ENCODE assay signal across 11 mouse cellular contexts in genomic region chr4:41635906-41636305, GRCm38 (mm10). TPM values are rescaled to one million over a fixed set of nuclear protein-coding genes. Genes with fewer than 3 reads are reported as not detected.
DNase-seq lines count a peak whose midpoint lies in the region; ATAC-seq lines count a peak whose summit lies in the region.
"Had no signal": no experiment of that assay in that cellular context is flagged by ENCODE, and none has a peak within 500 bp of the region (broad histone marks: within the 10 kb centered on the region; RNA-seq: fewer than 3 reads in every experiment).

No protein-coding gene starts in this region.

- no peak overlapping the region for H3K9ac ChIP-seq in forebrain, embryonic 12.5 days
- H3K9ac ChIP-seq in intestine, embryonic 16.5 days (ENCODE audit: low read depth, low read length), result peak overlapping the region; percentile 12; the same call in 1 of the 2 replicates
- H3K9ac ChIP-seq in neural tube, embryonic 14.5 days (replicated peaks; ENCODE audit: low read depth, low read length), result 0 out of 2 replicates have a peak overlapping the region, but pooled peaks have one; percentile 7
- H3K9ac ChIP-seq: stomach, embryonic 15.5 days had no signal

- no peak for ATAC-seq in forebrain, embryonic 12.5 days (ENCODE audit: low FRiP score)
- ATAC-seq in intestine, embryonic 16.5 days, result no peak
- no peak for ATAC-seq in neural tube, embryonic 14.5 days (ENCODE audit: low read depth)
- no peak for ATAC-seq in megakaryocyte-erythroid progenitor cell, adult 5-6 weeks (replicated peaks; ENCODE audit: low FRiP score, low TSS enrichment, poor library complexity, severe bottlenecking)
- no peak for ATAC-seq in megakaryocyte, adult 5-6 weeks (ENCODE audit: poor library complexity, severe bottlenecking)

- peaks cover 19% of the 10 kb centered on the region for H3K36me3 ChIP-seq in forebrain, embryonic 10.5 days (replicated peaks)
- H3K36me3 ChIP-seq in forebrain, embryonic 12.5 days (replicated peaks), result peaks cover 8% of the 10 kb centered on the region
- no peaks in the 10 kb centered on the region for H3K36me3 ChIP-seq in intestine, embryonic 16.5 days (ENCODE audit: control insufficient read depth, insufficient read depth, low read length)
- H3K36me3 ChIP-seq in neural tube, embryonic 14.5 days (ENCODE audit: control insufficient read depth, insufficient read depth, low read length), result no peaks in the 10 kb centered on the region
- H3K36me3 ChIP-seq: stomach, embryonic 15.5 days had no signal

- H3K4me1 ChIP-seq in forebrain, embryonic 10.5 days, result peaks cover 91% of the 10 kb centered on the region
- peaks cover 77% of the 10 kb centered on the region for H3K4me1 ChIP-seq in forebrain, embryonic 12.5 days
- peaks cover 24% of the 10 kb centered on the region for H3K4me1 ChIP-seq in intestine, embryonic 16.5 days (ENCODE audit: control insufficient read depth, insufficient read depth, low read length)
- peaks cover 53% of the 10 kb centered on the region for H3K4me1 ChIP-seq in neural tube, embryonic 14.5 days (ENCODE audit: control insufficient read depth, insufficient read depth, low read length)

- no peaks in the 10 kb centered on the region for H3K9me3 ChIP-seq in forebrain, embryonic 10.5 days
- H3K9me3 ChIP-seq in forebrain, embryonic 12.5 days, result no peaks in the 10 kb centered on the region
- no peaks in the 10 kb centered on the region for H3K9me3 ChIP-seq in intestine, embryonic 16.5 days (ENCODE audit: control insufficient read depth, low read length)
- no peaks in the 10 kb centered on the region for H3K9me3 ChIP-seq in neural tube, embryonic 14.5 days (ENCODE audit: control insufficient read depth, low read length)
- H3K9me3 ChIP-seq: stomach, embryonic 15.5 days had no signal

- 57% methylated on average over 2 of the region's 2 CpGs for WGBS in forebrain, embryonic 10.5 days
- 64% methylated on average over 2 of the region's 2 CpGs for WGBS in forebrain, embryonic 12.5 days
- 54% methylated on average over 2 of the region's 2 CpGs for WGBS in intestine, embryonic 16.5 days
- WGBS in neural tube, embryonic 14.5 days, result 39% methylated on average over 2 of the region's 2 CpGs

- peaks cover 70% of the 10 kb centered on the region for H3K27me3 ChIP-seq in forebrain, embryonic 10.5 days (ENCODE audit: poor library complexity, severe bottlenecking)
- H3K27me3 ChIP-seq in forebrain, embryonic 12.5 days, result peaks cover 25% of the 10 kb centered on the region; the same call in 1 of the 2 replicates
- H3K27me3 ChIP-seq in intestine, embryonic 16.5 days (replicated peaks; ENCODE audit: control insufficient read depth, insufficient read depth, low read length), result no peaks in the 10 kb centered on the region
- H3K27me3 ChIP-seq in neural tube, embryonic 14.5 days (ENCODE audit: control insufficient read depth, insufficient read depth, low read length), result no peaks in the 10 kb centered on the region

- no peak overlapping the region for H3K4me2 ChIP-seq in forebrain, embryonic 12.5 days
- H3K4me2 ChIP-seq in intestine, embryonic 16.5 days (ENCODE audit: low read depth, low read length), result no peak overlapping the region
- H3K4me2 ChIP-seq in neural tube, embryonic 14.5 days (ENCODE audit: low read depth, low read length), result no peak overlapping the region; the same call in 1 of the 2 replicates

- H3K27ac ChIP-seq in forebrain, embryonic 10.5 days, result peak overlapping the region; percentile 60; the same call in 1 of the 2 replicates
- no peak overlapping the region for H3K27ac ChIP-seq in forebrain, embryonic 12.5 days
- no peak overlapping the region for H3K27ac ChIP-seq in intestine, embryonic 16.5 days (ENCODE audit: low read length)
- no peak overlapping the region for H3K27ac ChIP-seq in neural tube, embryonic 14.5 days (ENCODE audit: low read depth, low read length)

- intact Hi-C loops in left cerebral cortex, postnatal 4 days (cut with DNase I), result no loop called here
- intact Hi-C loops in left cerebral cortex, postnatal 14 days (cut with DNase I), result no loop called here

- no peak for DNase-seq in forebrain, embryonic 10.5 days (ENCODE audit: extremely low spot score, low spot score)
- peak; percentile 78 for DNase-seq in left cerebral cortex, postnatal 4 days
- DNase-seq in left cerebral cortex, postnatal 14 days (ENCODE audit: low spot score in 2 of 2), result no peak
- DNase-seq: adrenal gland, adult 8-10 months; lung, postnatal 10 days had no signal

- H3K4me3 ChIP-seq in forebrain, embryonic 10.5 days, result no peak overlapping the region
- H3K4me3 ChIP-seq in forebrain, embryonic 12.5 days (replicated peaks), result no peak overlapping the region
- no peak overlapping the region for H3K4me3 ChIP-seq in intestine, embryonic 16.5 days (ENCODE audit: low read length)
- H3K4me3 ChIP-seq in neural tube, embryonic 14.5 days (ENCODE audit: low read depth, low read length), result no peak overlapping the region
- H3K4me3 ChIP-seq: stomach, embryonic 15.5 days had no signal

RNA-seq across cellular contexts. Expression of gene Enho, which starts 4.2 kb away (rescaled TPM):
- 19.7 and 21.3 TPM in 2 replicates for polyA plus RNA-seq in forebrain, embryonic 10.5 days (2016; fragmentation: Nextera tagmentation; extraction: Ambion mirVana)
- 43.2 and 44.7 TPM in 2 replicates for polyA plus RNA-seq in forebrain, embryonic 12.5 days (2016; fragmentation: Nextera tagmentation; extraction: Ambion mirVana)
- 10 to 100 TPM; 70.3 to 78.4 TPM for total RNA-seq in left cerebral cortex, postnatal 4 days (2021)
- 10 to 100 TPM; 54.7 to 60.3 TPM for total RNA-seq in left cerebral cortex, postnatal 14 days (2021)
- polyA plus RNA-seq in intestine, embryonic 16.5 days (2015; fragmentation: Nextera tagmentation; extraction: Ambion mirVana), result 7.6 and 8.7 TPM in 2 replicates
- polyA plus RNA-seq in neural tube, embryonic 14.5 days (2014; fragmentation: Nextera tagmentation; extraction: Ambion mirVana), result 109 and 134 TPM in 2 replicates
- total RNA-seq in megakaryocyte-erythroid progenitor cell, adult 5-6 weeks (2014; fragmentation: Nextera tagmentation), result not detected in 2 replicates
- not detected in 2 replicates for total RNA-seq in megakaryocyte-erythroid progenitor cell, adult 5-6 weeks (2017)
- total RNA-seq in megakaryocyte, adult 5-6 weeks (2015), result not detected in 2 replicates
- total RNA-seq in megakaryocyte, adult 5-6 weeks (2017), result not detected in 2 replicates

Comparison
In these comparisons a context has a peak if more than half of its experiments do, and no peak if none do; other contexts are left out.
1. RNA of gene Enho, which starts 4.2 kb away (total RNA-seq): 70.3 to 78.4 TPM in left cerebral cortex, postnatal 4 days and 54.7 to 60.3 TPM in left cerebral cortex, postnatal 14 days; not detected in megakaryocyte-erythroid progenitor cell, adult 5-6 weeks and not detected in megakaryocyte, adult 5-6 weeks; every median in the first group is over 10 times any median in the second.